In genomic region chr11:55614631-55615030, GRCm38 (mm10) we compare ENCODE assay signal across 7 mouse cellular contexts. TPM values are rescaled to one million over a fixed set of nuclear protein-coding genes. Genes with fewer than 3 reads are reported as not detected.
"Had no signal": no experiment of that assay in that cellular context is flagged by ENCODE, and none has a peak within 500 bp of the region (broad histone marks: within the 10 kb centered on the region; RNA-seq: fewer than 3 reads in every experiment).

No protein-coding gene starts in this region.

RNA-seq across cellular contexts. Expression of gene Glra1, which starts 6.6 kb away (rescaled TPM):
- total RNA-seq: gastrocnemius, adult 18-20 months; gastrocnemius, adult 8-10 months; gastrocnemius, postnatal 14 days; gastrocnemius, postnatal 36 days; heart, adult 18-20 months; heart, postnatal 14 days; heart, postnatal 36 days had no signal
